Comparison of ENCODE assay signal across 23 mouse cellular contexts in the genomic region with DNA sequence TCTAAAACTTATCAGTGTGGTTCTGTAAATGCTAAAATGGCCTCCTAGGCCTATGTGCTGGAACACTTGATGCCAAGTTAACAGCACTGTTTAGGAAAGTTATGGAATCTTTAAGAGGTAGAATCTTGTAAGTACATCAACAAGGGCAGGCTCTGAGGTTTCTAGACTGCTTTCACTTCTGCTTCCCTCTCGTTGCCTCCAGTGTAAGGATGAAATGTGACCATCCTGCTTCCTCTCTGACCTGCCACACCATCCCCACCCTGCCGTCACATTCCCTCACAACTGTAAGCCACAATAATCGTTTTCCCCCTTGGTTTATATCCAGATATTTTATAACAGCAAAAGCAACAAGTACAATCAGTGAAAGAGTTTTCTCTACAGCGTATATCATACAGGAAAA. TPM values are rescaled to one million over a fixed set of nuclear protein-coding genes. Genes with fewer than 3 reads are reported as not detected.
DNase-seq lines count a peak whose midpoint lies in the region; ATAC-seq lines count a peak whose summit lies in the region.
"Had no signal": no experiment of that assay in that cellular context is flagged by ENCODE, and none has a peak within 500 bp of the region (broad histone marks: within the 10 kb centered on the region; RNA-seq: fewer than 3 reads in every experiment).

No protein-coding gene starts in this region.

- ATAC-seq in granulocyte monocyte progenitor cell, adult 5-6 weeks (replicated peaks; ENCODE audit: poor library complexity, severe bottlenecking): peak; percentile 100
- ATAC-seq: activated CD4-positive, CD25-positive, alpha-beta regulatory T cell, adult 4 months; CD4-positive, CD25-positive, alpha-beta regulatory T cell, adult 4 months; intestine, postnatal 0 days; midbrain, embryonic 16.5 days had no signal

- DNase-seq in heart, adult 11 months: peak; percentile 83
- DNase-seq in heart, postnatal 4 days: no peak
- DNase-seq in 416B (ENCODE audit: low read depth): peak; percentile 39
- peak; percentile 9 to 30 for DNase-seq in monocyte, adult 2 months (ENCODE audit: low read depth in 1 of 2, low spot score in 2 of 2)
- DNase-seq in kidney, adult 9 months: no peak
- no peak for DNase-seq in ovary, postnatal 14 days (ENCODE audit: low spot score)
- no peak for DNase-seq in right cerebral cortex, postnatal 25 days
- DNase-seq: adrenal gland, adult 2 months; adrenal gland, postnatal 36 days; cerebellum, adult 2 months; cerebellum, postnatal 25 days; gastrocnemius, postnatal 14 days; heart, adult 18-20 months; heart, postnatal 36 days; kidney, postnatal 14 days; layer of hippocampus, adult 9-11 months; spleen, adult 18-20 months; thymus, postnatal 4 days had no signal

RNA-seq across cellular contexts. Expression of gene Cdk13, which starts 49.9 kb away (rescaled TPM):
- total RNA-seq in heart, postnatal 4 days (2021): 10 to 100 TPM; 40.8 to 42.3 TPM
- 52.0 and 63.4 TPM in 2 replicates for total RNA-seq in granulocyte monocyte progenitor cell, adult 5-6 weeks (2014; fragmentation: Nextera tagmentation)
- 72.6 and 78.6 TPM in 2 replicates for total RNA-seq in granulocyte monocyte progenitor cell, adult 5-6 weeks (2017)

RNA-seq across cellular contexts. Expression of gene Sugct, which starts 59.6 kb away (rescaled TPM):
- total RNA-seq in heart, postnatal 4 days (2021): 1 to 10 TPM; 1.2 TPM
- 0.32 TPM in 1 of 2 replicates, not detected in the other for total RNA-seq in granulocyte monocyte progenitor cell, adult 5-6 weeks (2014; fragmentation: Nextera tagmentation)
- 0.52 and 0.82 TPM in 2 replicates for total RNA-seq in granulocyte monocyte progenitor cell, adult 5-6 weeks (2017)

Comparison
In these comparisons a context has a peak if more than half of its experiments do, and no peak if none do; other contexts are left out.
1. DNase-seq: peak in heart, adult 11 months (single experiment), 416B (single experiment) and monocyte, adult 2 months (2 of 2); none in heart, postnatal 4 days (single experiment), kidney, adult 9 months (single experiment), ovary, postnatal 14 days (single experiment) and right cerebral cortex, postnatal 25 days (single experiment).